Mouse (Mus musculus) kidney, embryonic 16.5 days (tissue): ENCODE results near the gene 1700017N19Rik. TPM values are rescaled to one million over a fixed set of nuclear protein-coding genes. Genes with fewer than 3 reads are reported as not detected.

ENCODE experiments used
- ATAC-seq: fragments of 200-750 bp; cut with Nextera tagmentation; 2 replicates; pipeline ENCODE4 v1.8.0; 2017; ENCODE audit warnings: moderate TSS enrichment; ENCODE audit not compliant: low FRiP score, low TSS enrichment
- H3K27ac ChIP-seq: fragments of 300-500 bp; sonication (generic); 2 replicates; pipeline ENCODE4 v1.5.1; 2014; ENCODE audit warnings: low read length
- H3K27me3 ChIP-seq: fragments of 300-500 bp; sonication (generic); 2 replicates; pipeline ENCODE4 v1.6.1; 2014; ENCODE audit warnings: low read length, control low read depth, mixed read lengths; ENCODE audit not compliant: insufficient read depth
- H3K36me3 ChIP-seq: fragments of 300-500 bp; sonication (generic); 2 replicates; pipeline ENCODE4 v1.6.1; 2014; ENCODE audit warnings: low read length, control low read depth, mixed read lengths; ENCODE audit not compliant: insufficient read depth
- H3K4me1 ChIP-seq: fragments of 300-500 bp; sonication (generic); 2 replicates; pipeline ENCODE4 v1.6.1; 2014; ENCODE audit warnings: low read length, control low read depth, mixed read lengths; ENCODE audit not compliant: insufficient read depth
- H3K4me2 ChIP-seq: fragments of 300-500 bp; sonication (generic); replicated peaks from 2 replicates; pipeline ENCODE4 v1.6.1; 2014; ENCODE audit warnings: low read depth, low read length
- H3K4me3 ChIP-seq: fragments of 300-500 bp; sonication (generic); 2 replicates; pipeline ENCODE4 v1.5.1; 2014; ENCODE audit warnings: mild to moderate bottlenecking, low read length
- H3K9ac ChIP-seq: fragments of 300-500 bp; sonication (generic); replicated peaks from 2 replicates; pipeline ENCODE4 v1.6.1; 2014; ENCODE audit warnings: low read length
- H3K9me3 ChIP-seq: fragments of 300-500 bp; sonication (generic); 2 replicates; pipeline ENCODE4 v1.6.1; 2016; ENCODE audit warnings: low read length, control low read depth
- WGBS: fragments of 180-500 bp; shearing (Covaris S2); extraction: QIAGEN DNeasy Blood & Tissue Kit; methylation state at CpG from one replicate; pipeline ENCODE4 v1.1.7; 2014; 5-methylcytosine and 5-hydroxymethylcytosine counted together
- polyA plus RNA-seq: library from polyadenylated mRNA; unstranded; fragments of >200 nt; fragmentation: Nextera tagmentation; extraction: Ambion mirVana; gene quantifications from 2 replicates; pipeline ENCODE4 v1.2.1, GENCODE M21; 2015

Gene 1700017N19Rik
- polyA plus RNA-seq, 1 experiment from 2014 or later, result not detected

DNA sequence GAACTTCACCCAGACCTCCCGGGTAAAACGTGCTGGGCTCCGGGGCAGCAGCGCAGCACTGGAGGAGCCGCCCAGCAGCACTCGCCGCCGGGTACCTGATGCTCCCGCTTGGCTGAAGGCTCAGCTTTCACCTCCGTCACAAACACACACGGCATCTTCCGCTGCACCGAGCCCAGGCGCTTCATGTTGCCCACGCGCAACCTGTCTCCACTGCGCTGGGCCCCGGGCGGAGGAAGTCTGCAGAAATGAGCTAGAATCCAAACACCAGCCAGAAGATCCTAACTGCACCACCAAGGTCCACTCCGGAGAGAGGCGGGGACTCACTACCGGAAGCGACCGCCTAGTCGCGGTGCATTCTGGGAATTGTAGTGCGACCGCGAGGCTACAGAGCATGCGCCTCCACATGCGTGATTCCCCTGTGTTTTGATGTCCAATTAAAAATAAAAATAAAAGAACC is 1.3 kb upstream of the 1700017N19Rik start:
- H3K36me3 ChIP-seq, result peaks cover 6% of the 10 kb centered on the region
- no peaks in the 10 kb centered on the region for H3K9me3 ChIP-seq
- H3K4me3 ChIP-seq, result peak overlapping the region; percentile 85
- H3K9ac ChIP-seq, result peak overlapping the region; percentile 86
- under 1% methylated on average over 31 of the region's 31 CpGs for WGBS
- H3K4me2 ChIP-seq, result peak overlapping the region; percentile 78
- peak overlapping the region; percentile 77 for H3K27ac ChIP-seq
- peaks cover 3% of the 10 kb centered on the region; the same call in 1 of the 2 replicates for H3K4me1 ChIP-seq
- ATAC-seq, result peak; percentile 99
- no peaks in the 10 kb centered on the region for H3K27me3 ChIP-seq

GRCm38 (mm10) chr10:100598339-100598738 is 8.1 kb downstream of the 1700017N19Rik start:
- Histone ChIP-seq H3K9ac (no peak overlapping the region), H3K4me1 (no peaks in the 10 kb centered on the region), H3K27ac (no peak overlapping the region), H3K4me2 (no peak overlapping the region), H3K4me3 (no peak overlapping the region), H3K27me3 (no peaks in the 10 kb centered on the region), H3K36me3 (no peaks in the 10 kb centered on the region), H3K9me3 (no peaks in the 10 kb centered on the region)
- WGBS, result 35% methylated on average over 3 of the region's 3 CpGs
- ATAC-seq, result peak; percentile 61

DNA sequence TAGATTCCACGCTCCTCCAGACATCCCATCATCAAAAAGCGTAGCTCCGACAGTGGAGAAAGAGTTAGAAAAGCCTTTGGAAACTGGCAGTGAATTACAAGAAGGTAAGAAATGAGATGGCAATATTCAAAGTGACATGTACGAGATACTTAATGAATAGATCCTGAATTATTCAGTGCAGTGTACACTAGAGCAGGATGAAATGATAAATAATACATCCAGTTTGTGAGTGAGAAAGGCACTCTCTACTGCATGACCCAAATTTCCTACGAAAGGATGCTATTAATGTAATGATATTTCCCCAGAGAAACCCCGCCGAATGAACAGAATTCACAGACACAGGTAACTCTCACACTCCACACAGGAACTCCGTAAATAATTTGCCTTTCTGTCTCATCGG is 13.2 kb downstream of the 1700017N19Rik start:
- no peaks in the 10 kb centered on the region for H3K27me3 ChIP-seq
- H3K4me3 ChIP-seq, result no peak overlapping the region
- 91% methylated on average over 9 of the region's 9 CpGs for WGBS
- no peaks in the 10 kb centered on the region for H3K4me1 ChIP-seq
- H3K36me3 ChIP-seq, result no peaks in the 10 kb centered on the region
- H3K9ac ChIP-seq, result no peak overlapping the region
- no peak overlapping the region for H3K4me2 ChIP-seq
- no peak for ATAC-seq
- no peak overlapping the region for H3K27ac ChIP-seq
- H3K9me3 ChIP-seq, result no peaks in the 10 kb centered on the region

GRCm38 (mm10) chr10:100604254-100604653 is 14.0 kb downstream of the 1700017N19Rik start:
- H3K9ac ChIP-seq, result no peak overlapping the region
- no peaks in the 10 kb centered on the region for H3K36me3 ChIP-seq
- H3K4me2 ChIP-seq, result no peak overlapping the region
- no peaks in the 10 kb centered on the region for H3K27me3 ChIP-seq
- 50% methylated on average over 2 of the region's 2 CpGs for WGBS
- no peak for ATAC-seq
- no peaks in the 10 kb centered on the region for H3K9me3 ChIP-seq
- H3K4me1 ChIP-seq, result no peaks in the 10 kb centered on the region
- H3K27ac ChIP-seq, result no peak overlapping the region
- no peak overlapping the region for H3K4me3 ChIP-seq

DNA sequence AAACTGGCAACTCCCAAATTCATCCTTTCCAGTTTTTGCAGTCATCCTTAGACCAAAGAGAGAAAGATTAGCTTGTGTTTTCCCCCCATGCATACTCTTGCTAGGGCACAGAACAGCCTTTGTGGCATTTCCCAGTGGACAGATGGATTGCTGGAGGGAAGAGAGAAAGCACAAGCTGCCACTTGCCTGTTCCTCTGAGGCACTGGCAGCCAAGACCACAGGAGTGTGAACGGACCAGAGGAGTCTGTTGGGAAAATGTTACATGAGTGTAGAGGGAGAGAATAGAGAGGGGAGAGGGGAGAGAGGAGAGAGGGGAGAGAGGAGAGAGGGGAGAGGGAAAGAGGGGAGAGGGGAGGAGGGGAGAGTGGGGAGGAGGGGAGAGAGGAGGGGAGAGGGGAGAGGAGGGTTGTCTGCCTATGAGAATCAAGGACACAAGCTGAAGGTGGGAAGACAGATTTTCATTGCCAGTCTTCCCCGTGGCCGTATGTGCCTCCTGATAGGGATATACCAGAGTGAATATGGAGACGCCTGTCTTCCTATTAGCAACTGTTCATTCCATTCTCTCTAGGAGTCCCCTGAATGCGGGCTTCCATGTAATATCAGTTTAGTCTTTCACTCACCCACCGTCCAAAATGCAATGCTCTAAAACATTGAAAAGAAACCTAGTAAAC is 27.1 kb downstream of the 1700017N19Rik start:
- H3K9ac ChIP-seq, result no peak overlapping the region
- no peaks in the 10 kb centered on the region for H3K4me1 ChIP-seq
- no peaks in the 10 kb centered on the region for H3K27me3 ChIP-seq
- no peak overlapping the region for H3K4me3 ChIP-seq
- ATAC-seq, result no peak
- H3K4me2 ChIP-seq, result no peak overlapping the region
- 90% methylated on average over 6 of the region's 6 CpGs for WGBS
- H3K27ac ChIP-seq, result no peak overlapping the region
- no peaks in the 10 kb centered on the region for H3K9me3 ChIP-seq
- H3K36me3 ChIP-seq, result no peaks in the 10 kb centered on the region

- Histone ChIP-seq H3K9me3 (no peaks in the 10 kb centered on the region), H3K27me3 (no peaks in the 10 kb centered on the region), H3K27ac (no peak overlapping the region), H3K36me3 (no peaks in the 10 kb centered on the region), H3K9ac (no peak overlapping the region), H3K4me1 (no peaks in the 10 kb centered on the region), H3K4me2 (no peak overlapping the region), H3K4me3 (no peak overlapping the region)
- ATAC-seq, result no peak
- 87% methylated on average over 7 of the region's 7 CpGs for WGBS
Observed at GRCm38 (mm10) chr10:100619474-100619873, 29.2 kb downstream of the 1700017N19Rik start.

DNA sequence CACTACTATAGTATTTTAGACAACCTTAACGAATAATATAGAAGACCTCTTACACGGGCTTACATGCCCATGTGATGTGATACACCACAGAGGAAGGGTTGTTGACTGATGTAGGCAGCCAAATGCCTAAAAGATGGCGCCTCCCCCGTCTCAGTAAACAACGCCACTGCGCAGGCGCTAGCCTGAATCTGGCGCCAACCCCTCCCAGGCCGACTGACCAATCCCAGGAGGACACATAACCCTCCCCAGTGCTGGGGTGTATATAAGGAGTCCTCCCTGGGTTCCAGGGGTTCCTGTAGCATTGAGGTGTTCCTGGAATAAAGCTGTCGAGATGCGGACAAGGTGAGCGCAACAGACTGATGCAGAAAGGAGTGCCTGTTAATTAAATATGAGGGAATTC is 29.8 kb downstream of the 1700017N19Rik start:
- Histone ChIP-seq H3K4me3 (no peak overlapping the region), H3K9me3 (no peaks in the 10 kb centered on the region), H3K36me3 (no peaks in the 10 kb centered on the region), H3K27ac (no peak overlapping the region), H3K4me2 (no peak overlapping the region), H3K9ac (no peak overlapping the region), H3K27me3 (no peaks in the 10 kb centered on the region), H3K4me1 (no peaks in the 10 kb centered on the region)
- 91% methylated on average over 12 of the region's 12 CpGs for WGBS
- ATAC-seq, result no peak

DNA sequence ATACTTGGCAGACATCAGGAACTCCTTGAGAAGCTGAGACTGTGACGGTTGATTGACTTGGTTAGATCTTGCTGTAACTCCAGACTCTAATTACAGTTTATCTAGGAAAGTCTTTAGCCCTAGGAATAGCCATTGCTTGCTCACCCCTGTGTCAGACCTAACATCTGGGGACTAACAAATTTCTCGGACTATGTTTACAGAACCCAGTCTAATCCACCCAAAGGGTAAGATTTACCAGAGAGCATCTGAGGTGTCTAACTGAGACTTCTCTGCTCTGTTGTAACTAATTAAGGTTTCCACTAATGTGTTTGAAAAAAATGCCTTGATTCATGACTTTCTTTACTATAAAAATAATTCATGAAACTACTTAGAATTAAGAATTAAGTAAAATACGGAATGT is 32.2 kb downstream of the 1700017N19Rik start:
- Histone ChIP-seq H3K9me3 (no peaks in the 10 kb centered on the region), H3K27ac (no peak overlapping the region), H3K27me3 (no peaks in the 10 kb centered on the region), H3K36me3 (no peaks in the 10 kb centered on the region), H3K9ac (no peak overlapping the region), H3K4me1 (no peaks in the 10 kb centered on the region), H3K4me2 (no peak overlapping the region), H3K4me3 (no peak overlapping the region)
- peak; percentile 39; the same call in 1 of the 2 replicates for ATAC-seq
- WGBS, result 25% methylated on average over 3 of the region's 3 CpGs

GRCm38 (mm10) chr10:100629762-100630438 is 39.6 kb downstream of the 1700017N19Rik start:
- ATAC-seq, result no peak
- Histone ChIP-seq H3K27ac (no peak overlapping the region), H3K27me3 (no peaks in the 10 kb centered on the region), H3K9ac (no peak overlapping the region), H3K4me3 (peak overlapping the region; percentile 16; the same call in 1 of the 2 replicates), H3K4me2 (peak overlapping the region; percentile 38), H3K9me3 (no peaks in the 10 kb centered on the region), H3K4me1 (0 out of 2 replicates have a peak, but pooled peaks cover 3% of the 10 kb centered on the region), H3K36me3 (no peaks in the 10 kb centered on the region)
- WGBS, result 24% methylated on average over 20 of the region's 20 CpGs

GRCm38 (mm10) chr10:100642887-100643286 is 52.6 kb downstream of the 1700017N19Rik start:
- no peaks in the 10 kb centered on the region for H3K36me3 ChIP-seq
- no peak overlapping the region for H3K4me3 ChIP-seq
- no peak overlapping the region for H3K4me2 ChIP-seq
- no peak overlapping the region for H3K27ac ChIP-seq
- H3K9ac ChIP-seq, result no peak overlapping the region
- no peaks in the 10 kb centered on the region for H3K4me1 ChIP-seq
- no peaks in the 10 kb centered on the region for H3K27me3 ChIP-seq
- 74% methylated on average over 3 of the region's 3 CpGs for WGBS
- no peaks in the 10 kb centered on the region for H3K9me3 ChIP-seq
- ATAC-seq, result no peak
